Mouse (Mus musculus) heart, embryonic 12.5 days (tissue): ENCODE measurements around the gene Slc35d1. TPM values are rescaled to one million over a fixed set of nuclear protein-coding genes. Genes with fewer than 3 reads are reported as not detected.

Experiments used
- ATAC-seq: fragments of 200-750 bp; cut with Nextera tagmentation; 2 replicates; pipeline ENCODE4 v1.8.0; 2017; ENCODE audit warnings: moderate TSS enrichment, moderate library complexity; ENCODE audit not compliant: insufficient number of reproducible peaks, low FRiP score
- H3K27ac ChIP-seq: fragments of 300-500 bp; sonication (generic); 2 replicates; pipeline ENCODE4 v1.5.1; 2016; ENCODE audit warnings: mild to moderate bottlenecking, moderate library complexity; ENCODE audit not compliant: poor library complexity, severe bottlenecking
- H3K27me3 ChIP-seq: fragments of 300-500 bp; sonication (generic); replicated peaks from 2 replicates; pipeline ENCODE4 v1.6.1; 2016; ENCODE audit warnings: mild to moderate bottlenecking, moderate library complexity
- H3K36me3 ChIP-seq: fragments of 300-500 bp; sonication (generic); 2 replicates; pipeline ENCODE4 v1.6.1; 2016; ENCODE audit warnings: mild to moderate bottlenecking, moderate library complexity
- H3K4me1 ChIP-seq: fragments of 300-500 bp; sonication (generic); replicated peaks from 2 replicates; pipeline ENCODE4 v1.6.1; 2016; ENCODE audit warnings: mild to moderate bottlenecking
- H3K4me2 ChIP-seq: fragments of 300-500 bp; sonication (generic); 2 replicates; pipeline ENCODE4 v1.6.1; 2016; ENCODE audit warnings: mild to moderate bottlenecking, moderate library complexity
- H3K4me3 ChIP-seq: fragments of 300-500 bp; sonication (generic); 2 replicates; pipeline ENCODE4 v1.5.1; 2016; ENCODE audit warnings: mild to moderate bottlenecking
- H3K9ac ChIP-seq: fragments of 300-500 bp; sonication (generic); 2 replicates; pipeline ENCODE4 v1.6.1; 2016; ENCODE audit warnings: mild to moderate bottlenecking, moderate library complexity
- H3K9me3 ChIP-seq: fragments of 300-500 bp; sonication (generic); replicated peaks from 2 replicates; pipeline ENCODE4 v1.6.1; 2016; ENCODE audit warnings: mild to moderate bottlenecking, moderate library complexity
- WGBS: fragments of 180-500 bp; shearing (Covaris S2); methylation state at CpG from one replicate; pipeline ENCODE4 v1.1.7; 2016; 5-methylcytosine and 5-hydroxymethylcytosine counted together
- polyA plus RNA-seq: library from polyadenylated mRNA; unstranded; fragments of >200 nt; fragmentation: Nextera tagmentation; extraction: Ambion mirVana; gene quantifications from 2 replicates; pipeline ENCODE4 v1.2.1, GENCODE M21; 2016

The Slc35d1 gene
- polyA plus RNA-seq, result 9.2 and 10.8 TPM in 2 replicates

DNA sequence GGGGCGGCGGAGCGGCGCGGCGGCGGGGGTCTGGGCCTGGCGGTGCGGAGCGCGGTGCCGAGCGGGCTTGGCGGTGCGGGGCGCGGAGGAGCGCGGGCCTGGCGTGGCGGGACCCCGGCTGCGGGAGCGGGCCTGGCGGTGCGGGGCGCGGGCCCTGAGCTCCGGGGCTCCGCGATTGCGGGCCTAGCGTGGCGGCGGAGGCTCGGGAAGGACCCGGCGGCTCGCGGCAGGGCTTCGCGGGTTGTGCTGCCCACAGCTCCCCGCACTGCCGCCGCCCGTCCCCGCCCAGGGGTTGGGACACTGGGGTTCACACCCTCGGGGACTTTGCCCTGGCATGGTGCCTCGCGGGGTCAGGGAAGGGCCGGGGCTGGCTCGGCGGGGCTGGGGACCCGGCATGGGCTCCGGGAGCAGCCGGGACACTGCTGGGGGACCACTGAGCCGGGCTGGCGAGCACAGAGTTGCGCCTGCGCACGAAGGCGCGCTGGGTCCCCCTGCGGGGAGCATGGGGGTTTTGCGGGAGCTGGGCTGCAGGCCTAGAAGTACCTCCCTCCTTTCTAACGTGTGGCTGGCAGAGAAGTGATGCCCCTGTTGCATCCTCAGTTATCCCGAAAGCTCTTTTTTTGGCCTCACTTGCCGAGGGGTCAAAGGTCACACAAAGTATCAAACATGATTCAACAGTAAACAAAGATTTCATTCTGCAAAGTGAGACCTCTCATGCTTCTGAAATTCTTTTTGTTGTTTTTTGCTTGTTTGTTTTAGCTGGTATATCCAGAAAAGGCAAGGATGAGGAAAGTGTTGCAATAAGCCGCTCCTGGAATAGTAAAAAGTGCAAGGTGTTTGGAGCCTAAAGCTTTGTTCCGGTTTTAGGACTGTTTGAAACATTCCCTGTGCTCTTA is at the start of gene Slc35d1:
Gene Slc35d1 (minus strand): TSS at position 240 of the 896 bp plus-strand sequence.
- ATAC-seq, result peak; percentile 85
- Histone ChIP-seq H3K4me2 (peak within 1 kb of the TSS; percentile 74), H3K9ac (peak within 1 kb of the TSS; percentile 98), H3K27ac (peak within 1 kb of the TSS; percentile 97), H3K9me3 (no peaks in the 10 kb centered on the region), H3K4me3 (peak within 1 kb of the TSS; percentile 91), H3K4me1 (peaks cover 17% of the 10 kb centered on the region; the same call in 1 of the 2 replicates), H3K27me3 (no peaks in the 10 kb centered on the region), H3K36me3 (peaks cover 8% of the 10 kb centered on the region)
- WGBS, result 5% methylated on average over 61 of the region's 70 CpGs

DNA sequence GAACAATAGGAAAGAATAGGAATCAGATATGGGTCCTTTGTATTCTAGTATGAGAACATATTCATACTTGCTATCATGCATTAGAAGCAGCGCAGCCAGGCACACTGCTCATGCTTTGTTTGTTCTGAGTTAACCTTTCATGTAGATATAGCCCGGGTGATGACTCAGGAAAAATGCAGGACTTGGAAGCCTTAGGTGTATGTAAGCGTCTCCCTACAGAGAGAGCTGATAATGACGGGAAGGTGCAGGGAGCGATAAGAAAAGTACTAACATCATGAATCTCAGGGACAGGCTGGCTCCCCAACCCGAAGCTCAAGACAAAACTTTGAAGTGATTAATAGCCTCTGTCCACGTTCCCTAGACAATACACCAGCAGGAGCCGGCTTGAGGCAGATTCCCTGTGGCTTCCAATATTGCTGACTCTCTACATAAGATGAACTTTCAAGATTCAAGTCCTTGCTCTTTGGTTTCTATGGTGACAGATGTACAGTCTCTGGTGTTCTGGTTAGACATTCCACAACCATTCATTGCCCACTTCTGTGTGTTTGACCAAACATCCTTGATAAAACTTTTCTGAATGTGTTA is 48.9 kb upstream of the Slc35d1 start:
- H3K4me2 ChIP-seq, result no peak overlapping the region
- 31% methylated on average over 8 of the region's 8 CpGs for WGBS
- no peak for ATAC-seq
- no peak overlapping the region for H3K4me3 ChIP-seq
- no peaks in the 10 kb centered on the region for H3K27me3 ChIP-seq
- H3K27ac ChIP-seq, result no peak overlapping the region
- no peak overlapping the region for H3K9ac ChIP-seq
- H3K36me3 ChIP-seq, result no peaks in the 10 kb centered on the region
- H3K4me1 ChIP-seq, result no peaks in the 10 kb centered on the region
- H3K9me3 ChIP-seq, result no peaks in the 10 kb centered on the region

DNA sequence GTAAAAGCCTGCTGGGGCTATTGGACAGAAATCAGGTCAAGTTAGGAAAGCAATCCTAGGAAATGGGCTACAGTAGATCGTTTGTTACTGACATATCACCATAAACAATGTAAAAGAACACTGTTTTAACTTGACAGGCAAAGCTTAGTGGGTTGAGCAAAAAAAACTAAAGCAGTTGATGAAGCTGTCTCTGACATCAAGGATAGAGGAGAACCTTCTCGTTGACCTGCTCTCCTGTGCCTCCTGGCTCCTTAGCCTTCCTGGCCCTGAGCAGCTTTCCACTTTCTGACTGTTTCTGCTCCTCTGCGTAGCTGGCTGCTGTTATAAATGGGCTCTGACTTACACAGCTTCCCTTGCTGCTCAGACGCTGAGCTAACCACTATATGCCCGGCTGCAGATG is 48.4 kb upstream of the Slc35d1 start:
- Histone ChIP-seq H3K27me3 (no peaks in the 10 kb centered on the region), H3K4me3 (no peak overlapping the region), H3K4me1 (no peaks in the 10 kb centered on the region), H3K9me3 (no peaks in the 10 kb centered on the region), H3K36me3 (no peaks in the 10 kb centered on the region), H3K27ac (no peak overlapping the region), H3K4me2 (no peak overlapping the region), H3K9ac (no peak overlapping the region)
- WGBS, result 68% methylated on average over 5 of the region's 5 CpGs
- ATAC-seq, result no peak

DNA sequence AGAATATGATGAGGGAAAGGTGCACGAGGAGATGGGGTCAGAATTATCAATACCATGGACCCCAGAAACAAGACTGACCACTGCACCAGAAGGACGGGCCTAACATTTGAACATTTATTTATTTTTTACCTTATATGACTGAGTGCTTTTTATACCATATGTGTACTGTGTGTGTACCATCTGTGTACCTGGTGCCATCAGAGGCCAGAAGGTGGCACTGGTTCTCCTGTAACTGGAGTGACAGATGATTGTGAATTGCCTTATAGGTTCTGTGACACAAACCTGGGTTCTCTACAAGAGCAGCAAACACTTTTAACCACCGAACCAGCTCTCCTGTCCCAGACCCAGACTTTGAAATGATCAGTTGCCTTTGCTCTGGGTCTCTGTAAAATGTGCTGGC is 43.9 kb upstream of the Slc35d1 start:
- H3K4me2 ChIP-seq, result no peak overlapping the region
- WGBS, result 90% methylated on average over 3 of the region's 3 CpGs
- H3K27ac ChIP-seq, result no peak overlapping the region
- no peaks in the 10 kb centered on the region for H3K27me3 ChIP-seq
- H3K4me1 ChIP-seq, result no peaks in the 10 kb centered on the region
- no peak for ATAC-seq
- H3K9me3 ChIP-seq, result peaks cover 5% of the 10 kb centered on the region
- no peak overlapping the region for H3K4me3 ChIP-seq
- H3K36me3 ChIP-seq, result no peaks in the 10 kb centered on the region
- H3K9ac ChIP-seq, result no peak overlapping the region

DNA sequence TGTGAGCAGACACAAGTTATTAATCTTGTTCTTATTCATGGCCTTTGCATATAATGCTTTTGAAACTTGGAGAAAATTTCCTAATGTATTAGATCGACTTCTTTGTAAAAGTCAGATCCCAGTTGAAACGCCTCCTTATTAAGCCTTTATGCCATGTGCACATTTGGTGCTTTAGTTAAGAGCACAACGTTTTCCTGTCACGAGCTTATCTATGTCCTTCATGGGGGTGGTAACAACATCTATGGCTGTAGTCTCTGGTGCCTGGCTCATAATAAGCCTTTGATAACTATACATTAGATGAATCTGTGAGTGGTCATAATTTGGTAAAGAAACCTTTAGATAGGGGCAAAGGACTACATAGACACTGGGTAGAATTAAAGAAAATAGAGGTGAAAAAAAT is 38.9 kb upstream of the Slc35d1 start:
- no peak overlapping the region for H3K4me2 ChIP-seq
- H3K4me3 ChIP-seq, result no peak overlapping the region
- no peaks in the 10 kb centered on the region for H3K4me1 ChIP-seq
- H3K9ac ChIP-seq, result no peak overlapping the region
- no peak overlapping the region for H3K27ac ChIP-seq
- 45% methylated on average over 4 of the region's 4 CpGs for WGBS
- no peak for ATAC-seq
- no peaks in the 10 kb centered on the region for H3K36me3 ChIP-seq
- peaks cover 5% of the 10 kb centered on the region for H3K9me3 ChIP-seq
- H3K27me3 ChIP-seq, result no peaks in the 10 kb centered on the region

DNA sequence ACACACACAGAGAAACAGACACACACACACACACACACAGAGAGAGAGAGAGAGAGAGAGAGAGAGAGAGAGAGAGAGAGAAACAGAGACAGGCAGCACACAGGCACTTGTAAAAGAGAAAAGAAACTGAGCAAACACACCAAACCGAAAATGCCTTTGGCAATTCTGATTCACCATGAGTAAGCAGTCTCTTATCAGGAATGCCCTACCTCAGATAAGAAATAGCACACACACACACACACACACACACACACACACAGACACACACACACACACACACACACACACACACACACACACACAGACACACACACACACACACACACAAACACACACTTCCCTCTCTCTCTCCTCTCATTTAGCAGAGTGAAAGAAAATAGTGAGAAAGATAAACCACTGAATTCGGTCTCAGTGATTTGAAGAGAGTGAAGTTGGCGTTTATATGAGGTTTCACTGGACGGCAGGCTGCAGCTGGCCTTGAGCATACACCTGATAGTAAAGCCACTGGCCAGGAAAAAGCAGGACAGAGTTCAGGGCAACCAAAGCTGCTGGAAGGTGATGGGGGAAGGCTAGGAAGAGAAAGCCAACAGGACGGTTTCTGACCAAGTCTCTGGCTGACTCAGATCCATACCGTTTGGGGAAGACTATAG is 34.6 kb upstream of the Slc35d1 start:
- no peak overlapping the region for H3K27ac ChIP-seq
- H3K4me3 ChIP-seq, result no peak overlapping the region
- no peaks in the 10 kb centered on the region for H3K36me3 ChIP-seq
- H3K4me2 ChIP-seq, result no peak overlapping the region
- no peaks in the 10 kb centered on the region for H3K27me3 ChIP-seq
- ATAC-seq, result no peak
- no peaks in the 10 kb centered on the region for H3K9me3 ChIP-seq
- no peaks in the 10 kb centered on the region for H3K4me1 ChIP-seq
- 37% methylated on average over 6 of the region's 6 CpGs for WGBS
- H3K9ac ChIP-seq, result no peak overlapping the region

DNA sequence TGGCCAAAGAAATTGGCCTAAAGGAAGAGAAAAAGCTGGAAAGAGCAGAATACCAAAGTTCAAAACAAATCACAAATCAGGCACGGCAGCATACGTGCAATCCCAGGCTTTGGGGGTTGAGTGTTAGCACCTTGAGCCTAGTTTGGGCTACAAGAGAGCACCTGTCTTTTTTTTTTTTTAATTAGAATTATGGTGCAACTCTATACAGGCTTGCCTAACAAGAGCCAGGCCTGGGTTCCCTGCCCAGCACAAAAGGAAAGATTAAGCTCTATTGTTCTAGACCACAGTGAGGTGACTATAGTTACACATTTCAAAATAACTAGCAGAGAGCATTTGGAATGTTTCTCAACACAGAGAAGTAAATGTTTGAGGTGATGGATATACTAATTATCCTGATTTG is 32.8 kb upstream of the Slc35d1 start:
- 86% methylated on average over 2 of the region's 2 CpGs for WGBS
- Histone ChIP-seq H3K27ac (no peak overlapping the region), H3K9ac (no peak overlapping the region), H3K9me3 (no peaks in the 10 kb centered on the region), H3K36me3 (no peaks in the 10 kb centered on the region), H3K4me1 (no peaks in the 10 kb centered on the region), H3K27me3 (no peaks in the 10 kb centered on the region), H3K4me3 (no peak overlapping the region), H3K4me2 (no peak overlapping the region)
- ATAC-seq, result no peak

DNA sequence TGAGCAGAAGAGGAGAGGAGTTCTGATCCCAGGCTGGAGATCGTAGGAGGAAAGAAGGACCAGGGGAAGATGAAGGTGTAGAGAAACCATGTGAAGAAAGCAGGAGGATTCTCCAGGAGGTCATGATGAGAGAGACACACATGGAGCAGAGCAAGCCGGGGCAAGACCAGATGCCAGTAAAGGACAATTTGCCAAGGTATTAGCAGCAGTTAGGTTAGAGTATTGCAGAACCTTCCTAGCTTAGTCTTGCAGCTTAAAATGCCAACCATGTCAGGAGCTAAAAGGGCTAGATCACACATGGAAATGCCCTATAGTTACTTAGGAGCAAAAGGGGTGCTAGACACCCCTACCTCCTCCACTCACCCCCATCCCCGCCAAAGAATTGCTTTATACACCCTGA is 32.3 kb upstream of the Slc35d1 start:
- no peak for ATAC-seq
- Histone ChIP-seq H3K4me2 (no peak overlapping the region), H3K9me3 (no peaks in the 10 kb centered on the region), H3K9ac (no peak overlapping the region), H3K4me1 (no peaks in the 10 kb centered on the region), H3K4me3 (no peak overlapping the region), H3K36me3 (no peaks in the 10 kb centered on the region), H3K27ac (no peak overlapping the region), H3K27me3 (no peaks in the 10 kb centered on the region)
- WGBS, result 72% methylated on average over 3 of the region's 3 CpGs

DNA sequence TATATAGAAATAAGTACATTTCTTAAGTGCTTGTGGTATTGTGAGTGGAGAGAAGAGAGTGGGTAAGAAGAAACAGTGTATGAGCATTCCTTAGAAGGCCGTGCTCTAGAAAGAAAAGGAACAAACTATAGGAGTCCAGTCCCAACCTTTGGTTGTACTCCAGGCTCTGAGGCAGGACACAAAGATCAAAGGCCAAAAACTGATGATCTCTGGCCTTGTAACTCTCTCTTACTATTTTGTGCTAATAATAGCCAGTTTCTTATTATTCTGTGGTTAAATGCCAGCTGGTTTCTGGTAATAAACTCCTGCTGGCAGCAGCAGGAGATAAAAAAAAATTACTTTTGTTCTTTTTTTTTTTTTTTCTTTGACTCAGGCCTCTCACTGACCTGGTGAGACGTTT is 17.2 kb upstream of the Slc35d1 start:
- H3K4me2 ChIP-seq, result no peak overlapping the region
- H3K4me1 ChIP-seq, result no peaks in the 10 kb centered on the region
- no peaks in the 10 kb centered on the region for H3K27me3 ChIP-seq
- WGBS, result 68% methylated on average over 2 of the region's 2 CpGs
- H3K9ac ChIP-seq, result no peak overlapping the region
- H3K36me3 ChIP-seq, result no peaks in the 10 kb centered on the region
- no peak overlapping the region for H3K4me3 ChIP-seq
- peaks cover 6% of the 10 kb centered on the region for H3K9me3 ChIP-seq
- no peak for ATAC-seq
- no peak overlapping the region for H3K27ac ChIP-seq

DNA sequence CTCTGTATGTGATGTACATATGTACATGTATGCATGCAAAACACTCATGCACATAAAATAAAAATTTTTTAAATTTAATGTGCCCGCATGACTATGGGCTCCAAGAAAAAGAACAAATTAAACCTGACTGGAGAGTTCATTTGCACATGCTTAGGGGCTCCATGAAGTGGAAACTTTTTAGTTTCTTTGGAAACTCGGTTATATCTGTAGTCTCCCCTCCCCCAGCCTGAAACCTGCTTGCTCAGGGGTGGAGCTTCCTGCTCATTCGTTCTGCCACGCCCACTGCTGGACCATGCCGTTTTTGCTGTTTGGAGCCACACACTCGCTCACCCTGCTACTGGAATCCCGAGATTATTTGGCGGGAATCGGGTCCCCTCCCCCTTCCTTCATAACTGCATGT is 7.9 kb upstream of the Slc35d1 start:
- peak overlapping the region; percentile 39 for H3K4me2 ChIP-seq
- WGBS, result 27% methylated on average over 9 of the region's 9 CpGs
- no peak overlapping the region for H3K9ac ChIP-seq
- no peak overlapping the region for H3K4me3 ChIP-seq
- H3K27me3 ChIP-seq, result no peaks in the 10 kb centered on the region
- H3K4me1 ChIP-seq, result 0 out of 2 replicates have a peak, but pooled peaks cover 3% of the 10 kb centered on the region
- H3K27ac ChIP-seq, result no peak overlapping the region
- no peak for ATAC-seq
- H3K9me3 ChIP-seq, result no peaks in the 10 kb centered on the region
- no peaks in the 10 kb centered on the region for H3K36me3 ChIP-seq

DNA sequence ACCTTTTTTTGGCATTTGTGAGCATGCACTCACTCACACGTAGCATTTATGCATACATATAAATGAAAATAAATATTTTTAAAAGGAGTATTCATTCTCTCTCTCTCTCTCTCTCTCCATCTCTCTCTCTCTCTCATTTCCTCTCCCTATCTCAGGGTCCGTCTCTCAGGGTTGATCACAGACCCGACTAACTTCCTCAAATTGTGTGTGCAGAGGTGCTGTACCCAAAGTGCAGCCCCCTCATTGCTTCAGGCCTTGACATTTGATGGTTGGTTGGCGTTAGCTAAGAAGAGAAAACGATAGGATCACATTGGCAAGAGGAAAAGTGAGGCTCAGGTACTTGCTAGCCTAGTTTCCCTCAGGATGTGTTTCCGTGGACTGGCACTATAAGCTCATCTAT is 6.8 kb upstream of the Slc35d1 start:
- WGBS, result 69% methylated on average over 6 of the region's 6 CpGs
- Histone ChIP-seq H3K9me3 (no peaks in the 10 kb centered on the region), H3K4me2 (no peak overlapping the region), H3K9ac (no peak overlapping the region), H3K4me3 (no peak overlapping the region), H3K36me3 (no peaks in the 10 kb centered on the region), H3K27me3 (no peaks in the 10 kb centered on the region), H3K4me1 (0 out of 2 replicates have a peak, but pooled peaks cover 3% of the 10 kb centered on the region), H3K27ac (no peak overlapping the region)
- ATAC-seq, result no peak
